Mouse (Mus musculus) activated CD4-positive, CD25-positive, alpha-beta regulatory T cell, adult 9 weeks (primary cell): ENCODE data around the gene Klf17. TPM values are rescaled to one million over a fixed set of nuclear protein-coding genes. Genes with fewer than 3 reads are reported as not detected.

ENCODE experiments used
- polyA plus RNA-seq: library from polyadenylated mRNA; unstranded; fragments of 100-300 nt; shearing (Covaris generic); gene quantifications from one replicate; pipeline ENCODE4 v1.2.1, GENCODE M21; 2017

Gene Klf17
- not detected for polyA plus RNA-seq

DNA sequence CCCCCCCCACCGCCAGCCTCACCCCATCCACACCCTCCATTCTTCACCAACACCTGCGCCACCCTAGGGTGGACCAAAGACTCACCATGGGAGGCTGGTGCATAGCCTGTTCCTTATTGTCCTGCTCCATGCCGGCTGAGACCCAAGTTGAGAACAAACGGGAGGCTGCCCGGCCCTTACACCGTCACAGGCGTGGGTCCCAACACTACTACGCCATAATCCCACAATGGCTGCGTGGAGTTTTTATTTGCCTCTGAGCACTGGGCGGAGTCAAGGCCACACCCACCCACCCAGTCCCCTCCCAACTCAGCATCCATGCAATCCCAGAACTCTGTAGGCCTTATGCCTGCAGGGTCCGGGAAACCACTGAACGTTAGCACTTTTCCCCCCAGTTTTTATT is at the start of gene Klf17:
Gene Klf17 (minus strand): TSS at position 233 of the 400 bp plus-strand sequence.

DNA sequence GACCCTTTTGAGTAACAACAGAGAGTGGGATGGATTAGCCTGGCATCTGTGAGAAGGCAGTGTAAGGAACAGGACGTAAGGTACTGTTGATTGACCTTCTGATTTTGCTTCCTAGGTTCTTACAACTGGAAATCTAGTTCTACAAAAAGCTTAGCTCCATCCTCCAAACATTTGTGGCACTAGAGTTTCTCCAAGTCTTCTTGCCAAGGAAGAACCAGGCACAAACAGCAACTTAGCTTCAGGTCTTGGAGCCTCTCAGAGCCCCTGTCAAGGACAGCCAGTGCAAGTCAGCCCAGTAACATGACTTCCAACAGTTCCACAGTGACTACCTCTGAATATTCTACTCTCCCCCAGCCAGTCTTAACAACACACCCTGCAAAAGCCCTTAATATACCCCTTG is 41.3 kb downstream of the Klf17 start, which contains the start of gene Gm12845:
Gene Gm12845 (plus strand): TSS at position 301 of the 400 bp plus-strand sequence.

Other genes starting within 250 kb of the Klf17 start
- 35.5 TPM for gene Eri3, start 215.3 kb downstream of the Klf17 start, polyA plus RNA-seq
- 44.6 TPM for gene Dmap1, start 83.4 kb downstream of the Klf17 start, polyA plus RNA-seq
- not detected for gene Gm12845, start 41.2 kb downstream of the Klf17 start, polyA plus RNA-seq
- 0.53 TPM for gene Slc6a9, start 68.9 kb upstream of the Klf17 start, polyA plus RNA-seq
- gene Ccdc24, start 106.9 kb upstream of the Klf17 start, polyA plus RNA-seq = not detected
- gene B4galt2, start 117.8 kb upstream of the Klf17 start, polyA plus RNA-seq = not detected
- 154 TPM for gene Atp6v0b, start 121.7 kb upstream of the Klf17 start, polyA plus RNA-seq
- gene Dph2, start 126.4 kb upstream of the Klf17 start, polyA plus RNA-seq = 38.2 TPM
- gene Ipo13, start 149.4 kb upstream of the Klf17 start, polyA plus RNA-seq = 42.2 TPM
- gene Artn, start 164.1 kb upstream of the Klf17 start, polyA plus RNA-seq = not detected